Mouse (Mus musculus) heart, adult 2 months (tissue): Measurements from ENCODE around the gene Vrk1.

Experiments
- CTCF ChIP-seq: fragments of 200-600 bp; IDR thresholded peaks from 2 replicates; pipeline ENCODE4 v1.8.1; 2022; ENCODE audit warnings: antibody characterized with exemption, mild to moderate bottlenecking, moderate library complexity
- EP300 ChIP-seq: fragments of 200-500 bp; IDR thresholded peaks from 2 replicates; pipeline ENCODE4 v1.6.1; 2011; ENCODE audit warnings: low read depth, low read length, control low read depth; ENCODE audit not compliant: insufficient read depth

DNA sequence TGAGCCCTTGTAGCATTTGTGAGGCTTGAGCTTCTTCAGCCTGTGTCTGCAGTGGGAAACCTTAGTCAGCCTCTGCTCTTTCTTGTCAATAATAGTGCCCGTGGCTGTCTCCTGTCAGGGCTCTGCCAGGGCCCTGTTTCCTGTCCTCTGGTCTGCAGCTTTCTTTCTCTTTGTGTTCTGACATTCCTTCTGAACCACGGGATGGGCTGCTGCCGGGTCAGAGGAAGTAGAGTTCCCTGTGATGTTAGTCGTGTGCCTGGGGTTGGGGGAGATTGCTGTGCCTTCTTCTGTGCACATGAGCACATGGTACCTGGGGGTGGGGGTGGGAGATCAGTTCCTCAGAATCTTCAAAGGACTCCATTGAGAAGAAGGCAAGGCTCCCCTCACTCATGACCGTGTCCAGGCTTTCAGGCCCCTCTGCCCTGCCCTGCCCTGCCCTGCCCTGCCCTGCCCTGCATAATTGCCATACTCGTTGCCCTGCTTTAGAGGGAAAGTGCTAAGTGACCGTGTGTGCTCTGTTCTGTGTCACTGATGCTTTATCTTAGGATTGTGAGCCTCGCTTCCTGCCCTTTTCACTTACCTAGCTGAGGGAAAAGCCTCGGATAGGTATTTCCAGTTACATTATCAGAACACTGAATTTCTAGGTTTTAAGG, 36.2 kb downstream of the Vrk1 start:
- TF ChIP-seq CTCF (no peak), EP300 (no peak)
